Mouse (Mus musculus) left cerebral cortex, adult 6 months (tissue): ENCODE results near the gene Spata5. TPM values are rescaled to one million over a fixed set of nuclear protein-coding genes. Genes with fewer than 3 reads are reported as not detected.

ENCODE experiments used
- long read RNA-seq, 2 experiments: library from polyadenylated mRNA; unstranded; transcript quantifications; one replicate each; pipeline ENCODE4 v2.0.0; 2019 to 2020
- polyA plus RNA-seq: library from polyadenylated mRNA; unstranded; fragments of <200 nt; fragmentation: Nextera tagmentation; gene quantifications from 2 replicates; pipeline ENCODE4 v1.2.3, GENCODE M21; 2021

The Spata5 gene
- polyA plus RNA-seq, result 8.6 and 11.6 TPM in 2 replicates
- long read RNA-seq, experiment 1, transcript Spata5-209 (17 exons, 2,916 nt), result minor isoform, 27 of 106 reads
- long read RNA-seq, experiment 1, transcript Spata5-201 (16 exons, 2,890 nt), result minor isoform, 14 of 106 reads
- long read RNA-seq, experiment 1, transcript Spata5-202 (16 exons, 3,295 nt), result major isoform, 35 of 106 reads
- long read RNA-seq, experiment 1, partial matches to known transcripts, result 7 of 106 reads
- long read RNA-seq, experiment 1, other reads (novel, unspliced or antisense), result 22 of 106 reads
- long read RNA-seq, experiment 2, partial matches to known transcripts, result 7 of 17 reads
- long read RNA-seq, experiment 2, other reads (novel, unspliced or antisense), result 2 of 17 reads

GRCm38 (mm10) chr3:37419458-37419991 lies at the start of gene Spata5:
Gene Spata5 (plus strand): TSS chr3:37419896.

GRCm38 (mm10) chr3:37420072-37420471 lies 376 bp downstream of the Spata5 start, which contains the start of gene Nudt6:
Gene Nudt6 (minus strand): TSS chr3:37420211.

Other genes with a start within 250 kb of the Spata5 start
- gene Il21, start 187.3 kb upstream of the Spata5 start, polyA plus RNA-seq, result not detected in 2 replicates
- gene Bbs12, start 107.3 kb upstream of the Spata5 start, polyA plus RNA-seq, result 1.9 and 2.3 TPM in 2 replicates
- gene Cetn4, start 107.2 kb upstream of the Spata5 start, polyA plus RNA-seq, result 13.5 TPM in 2 replicates
- gene Fgf2, start 71.5 kb upstream of the Spata5 start, polyA plus RNA-seq, result 0.43 and 0.61 TPM in 2 replicates
- gene Nudt6, start 315 bp downstream of the Spata5 start, polyA plus RNA-seq, result 7.6 and 8.9 TPM in 2 replicates
- gene Spry1, start 220.1 kb downstream of the Spata5 start, polyA plus RNA-seq, result 0.65 and 1.6 TPM in 2 replicates